Mouse (Mus musculus) common myeloid progenitor, adult 5-6 weeks (primary cell): ENCODE measurements around the gene Cnnm3. TPM values are rescaled to one million over a fixed set of nuclear protein-coding genes. Genes with fewer than 3 reads are reported as not detected.

Experiments
- ATAC-seq: replicated peaks from 2 replicates; pipeline ENCODE4 v1.8.0; 2016; ENCODE audit warnings: low read depth, mild to moderate bottlenecking, moderate TSS enrichment, inconsistent platforms; ENCODE audit not compliant: poor library complexity, severe bottlenecking
- total RNA-seq: library from RNA; stranded (forward); fragments of 200-1000, 187-1606 nt; gene quantifications from 2 replicates; pipeline ENCODE4 v1.2.3, GENCODE M21; 2017

Gene Cnnm3
- total RNA-seq: 5.5 and 15.5 TPM in 2 replicates

GRCm38 (mm10) chr1:36511289-36512021 lies at the start of gene Cnnm3:
Cnnm3 (plus strand) TSS chr1:36511867.
- peak; percentile 94 for ATAC-seq

GRCm38 (mm10) chr1:36465641-36466160 lies 46.0 kb upstream of the Cnnm3 start:
- ATAC-seq: no peak

- ATAC-seq: no peak
These were observed 44.2 kb upstream of the Cnnm3 start for GRCm38 (mm10) chr1:36467446-36467845.

- ATAC-seq: no peak
These were observed 41.7 kb upstream of the Cnnm3 start for GRCm38 (mm10) chr1:36469811-36470444.

GRCm38 (mm10) chr1:36471181-36472105 lies 40.2 kb upstream of the Cnnm3 start, which contains the start of gene Cnnm4:
Cnnm4 (plus strand) TSS chr1:36471620.
- ATAC-seq: peak; percentile 54

GRCm38 (mm10) chr1:36472106-36472440 lies 39.6 kb upstream of the Cnnm3 start:
- no peak for ATAC-seq

GRCm38 (mm10) chr1:36473211-36473780 lies 38.4 kb upstream of the Cnnm3 start:
- ATAC-seq: peak; percentile 8; the same call in 1 of the 2 replicates

- ATAC-seq: no peak
These were observed 37.0 kb upstream of the Cnnm3 start for GRCm38 (mm10) chr1:36474646-36475045.

- ATAC-seq: no peak
These were observed 36.1 kb upstream of the Cnnm3 start for GRCm38 (mm10) chr1:36475480-36476110.

- ATAC-seq: no peak
These were observed 35.2 kb upstream of the Cnnm3 start for GRCm38 (mm10) chr1:36476426-36476825.

GRCm38 (mm10) chr1:36478343-36478795 lies 33.3 kb upstream of the Cnnm3 start:
- no peak for ATAC-seq

- ATAC-seq: no peak
These were observed 31.5 kb upstream of the Cnnm3 start for GRCm38 (mm10) chr1:36479903-36480899.

- no peak for ATAC-seq
These were observed 27.8 kb upstream of the Cnnm3 start for GRCm38 (mm10) chr1:36483825-36484224.

GRCm38 (mm10) chr1:36485080-36485479 lies 26.6 kb upstream of the Cnnm3 start:
- no peak for ATAC-seq

GRCm38 (mm10) chr1:36487111-36487510 lies 24.6 kb upstream of the Cnnm3 start:
- no peak for ATAC-seq

GRCm38 (mm10) chr1:36489661-36490060 lies 22.0 kb upstream of the Cnnm3 start:
- no peak for ATAC-seq

GRCm38 (mm10) chr1:36492416-36493139 lies 19.1 kb upstream of the Cnnm3 start:
- ATAC-seq: peak; percentile 39; the same call in 1 of the 2 replicates

GRCm38 (mm10) chr1:36493299-36493698 lies 18.4 kb upstream of the Cnnm3 start:
- ATAC-seq: no peak
